Mouse (Mus musculus) forebrain, embryonic 12.5 days (tissue): ENCODE results near the gene Btbd18. TPM values are rescaled to one million over a fixed set of nuclear protein-coding genes. Genes with fewer than 3 reads are reported as not detected.

ENCODE experiments used
- ATAC-seq: fragments of 200-750 bp; cut with Nextera tagmentation; 2 replicates; pipeline ENCODE4 v1.8.0; 2017; ENCODE audit warnings: moderate TSS enrichment; ENCODE audit not compliant: low FRiP score
- H3K27ac ChIP-seq: fragments of 300-500 bp; sonication (generic); 2 replicates; pipeline ENCODE4 v1.5.1; 2016; ENCODE audit warnings: mild to moderate bottlenecking
- H3K27me3 ChIP-seq: fragments of 300-500 bp; sonication (generic); 2 replicates; pipeline ENCODE4 v1.6.1; 2016; ENCODE audit warnings: mild to moderate bottlenecking
- H3K36me3 ChIP-seq: fragments of 300-500 bp; sonication (generic); replicated peaks from 2 replicates; pipeline ENCODE4 v1.6.1; 2016; ENCODE audit warnings: mild to moderate bottlenecking
- H3K4me1 ChIP-seq: fragments of 300-500 bp; sonication (generic); 2 replicates; pipeline ENCODE4 v1.6.1; 2016
- H3K4me2 ChIP-seq: fragments of 300-500 bp; sonication (generic); 2 replicates; pipeline ENCODE4 v1.6.1; 2016; ENCODE audit warnings: mild to moderate bottlenecking, moderate library complexity
- H3K4me3 ChIP-seq: fragments of 300-500 bp; sonication (generic); replicated peaks from 2 replicates; pipeline ENCODE4 v1.5.1; 2016; ENCODE audit warnings: mild to moderate bottlenecking
- H3K9ac ChIP-seq: fragments of 300-500 bp; sonication (generic); 2 replicates; pipeline ENCODE4 v1.6.1; 2016; ENCODE audit warnings: mild to moderate bottlenecking
- H3K9me3 ChIP-seq: fragments of 300-500 bp; sonication (generic); 2 replicates; pipeline ENCODE4 v1.6.1; 2016
- WGBS: fragments of 180-500 bp; shearing (Covaris S2); methylation state at CpG from one replicate; pipeline ENCODE4 v1.1.7; 2016; 5-methylcytosine and 5-hydroxymethylcytosine counted together
- polyA plus RNA-seq: library from polyadenylated mRNA; unstranded; fragments of >200 nt; fragmentation: Nextera tagmentation; extraction: Ambion mirVana; gene quantifications from 2 replicates; pipeline ENCODE4 v1.2.1, GENCODE M21; 2016

Btbd18 gene
- polyA plus RNA-seq, 1 experiment from 2014 or later: 0.33 TPM

DNA sequence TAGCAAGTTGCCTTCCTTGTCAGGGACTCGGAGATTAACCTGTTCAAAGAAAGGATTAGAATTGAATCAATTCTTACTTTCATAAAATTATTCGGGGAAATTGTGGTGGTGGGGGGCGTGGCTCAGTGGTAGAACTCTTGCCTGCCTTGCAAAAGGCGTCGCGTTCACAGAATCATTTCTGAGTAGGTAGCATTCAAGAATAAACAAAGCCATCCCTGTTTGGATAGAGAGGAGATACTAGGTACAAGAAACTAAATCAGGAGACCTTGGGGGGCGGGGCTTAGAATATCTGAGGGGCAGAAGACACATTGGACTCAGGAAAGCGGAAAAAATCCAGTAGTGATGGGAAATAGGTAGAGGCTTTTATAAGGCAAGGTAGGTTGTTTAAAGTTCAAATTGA lies 20.1 kb downstream of the Btbd18 start, which contains the start of gene Tmx2:
Tmx2 (minus strand) TSS at position 125 of the 400 bp plus-strand sequence.
- no peak for ATAC-seq
- peaks cover 17% of the 10 kb centered on the region for H3K4me1 ChIP-seq
- H3K27me3 ChIP-seq: no peaks in the 10 kb centered on the region
- peaks cover 24% of the 10 kb centered on the region for H3K36me3 ChIP-seq
- peak within 1 kb of the TSS; percentile 85 for H3K9ac ChIP-seq
- peak within 1 kb of the TSS; percentile 80 for H3K4me2 ChIP-seq
- WGBS: 19% methylated on average over 8 of the region's 8 CpGs
- H3K4me3 ChIP-seq: peak within 1 kb of the TSS; percentile 84
- H3K9me3 ChIP-seq: no peaks in the 10 kb centered on the region
- 0 out of 2 replicates have a peak within 1 kb of the TSS, but pooled peaks have one; percentile 27 for H3K27ac ChIP-seq

DNA sequence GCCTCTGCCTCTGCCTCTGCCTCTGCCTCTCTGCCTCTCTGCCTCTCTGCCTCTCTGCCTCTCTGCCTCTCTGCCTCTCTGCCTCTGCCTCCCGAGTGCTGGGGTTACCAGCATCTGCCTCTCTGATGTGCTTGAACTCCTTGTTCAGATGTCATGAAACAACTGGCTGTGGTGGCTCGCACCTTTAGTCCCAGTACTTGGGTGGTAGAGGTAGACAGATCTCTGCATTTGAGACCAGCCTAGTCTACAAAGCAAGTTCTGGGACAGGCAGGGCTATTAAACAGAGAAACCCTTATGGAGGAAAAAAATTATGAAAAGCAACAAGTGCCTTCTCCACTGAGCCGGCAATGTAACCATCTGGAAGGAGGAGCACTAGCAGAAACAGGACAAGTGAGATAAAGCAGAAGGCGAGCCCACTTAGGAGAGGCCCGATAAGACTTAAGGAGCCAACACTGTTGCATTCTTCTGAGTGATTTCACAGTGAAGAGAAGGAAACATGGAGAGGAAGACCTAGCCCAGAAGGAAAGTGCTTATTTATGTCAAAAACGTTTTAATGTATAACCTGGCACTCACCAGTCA lies 23.8 kb downstream of the Btbd18 start:
- Histone ChIP-seq H3K36me3 (peaks cover 39% of the 10 kb centered on the region), H3K27me3 (no peaks in the 10 kb centered on the region), H3K9me3 (no peaks in the 10 kb centered on the region), H3K4me2 (no peak overlapping the region), H3K4me3 (no peak overlapping the region), H3K4me1 (peaks cover 10% of the 10 kb centered on the region), H3K9ac (no peak overlapping the region), H3K27ac (no peak overlapping the region)
- ATAC-seq: no peak
- WGBS: 88% methylated on average over 6 of the region's 6 CpGs

DNA sequence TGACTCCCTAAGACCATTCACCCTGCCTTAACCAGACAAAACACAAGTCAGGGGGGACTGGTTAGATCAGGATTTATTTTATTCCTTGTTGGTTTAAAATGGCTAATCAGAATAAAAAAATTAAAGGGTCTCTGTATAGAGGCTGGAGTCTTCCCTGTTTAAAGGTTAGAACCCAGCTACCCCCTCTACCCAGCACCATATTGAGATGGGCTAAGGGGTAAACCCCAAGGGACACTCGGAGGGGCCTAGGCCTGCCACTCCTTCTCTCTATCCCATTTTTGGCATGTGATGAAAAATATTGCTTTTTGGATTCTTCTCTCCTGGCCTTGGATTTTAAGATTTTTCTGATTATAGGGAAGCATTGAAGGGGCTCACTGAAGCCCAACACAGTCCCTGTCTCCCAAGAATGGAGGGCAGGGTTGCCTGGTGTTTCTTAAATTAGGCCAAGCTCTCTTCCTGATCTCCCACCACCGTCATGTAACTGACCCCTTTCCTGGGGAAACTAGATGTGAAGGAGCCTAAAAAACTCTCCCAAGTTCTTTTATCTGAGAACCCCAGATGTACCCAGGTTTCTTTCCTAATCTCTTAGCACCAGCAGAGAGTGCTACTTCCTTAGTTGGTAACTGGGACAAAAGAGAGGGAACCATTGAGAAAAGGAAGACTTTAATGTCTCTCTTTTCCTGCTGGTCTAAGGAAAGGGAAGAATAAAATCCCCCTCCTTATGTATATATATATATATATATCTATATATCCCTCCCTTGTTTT lies 29.4 kb downstream of the Btbd18 start:
- WGBS: 87% methylated on average over 2 of the region's 2 CpGs
- Histone ChIP-seq H3K4me3 (no peak overlapping the region), H3K4me2 (no peak overlapping the region), H3K4me1 (no peaks in the 10 kb centered on the region), H3K9ac (no peak overlapping the region), H3K36me3 (peaks cover 87% of the 10 kb centered on the region), H3K27me3 (no peaks in the 10 kb centered on the region), H3K27ac (no peak overlapping the region), H3K9me3 (no peaks in the 10 kb centered on the region)
- ATAC-seq: no peak

DNA sequence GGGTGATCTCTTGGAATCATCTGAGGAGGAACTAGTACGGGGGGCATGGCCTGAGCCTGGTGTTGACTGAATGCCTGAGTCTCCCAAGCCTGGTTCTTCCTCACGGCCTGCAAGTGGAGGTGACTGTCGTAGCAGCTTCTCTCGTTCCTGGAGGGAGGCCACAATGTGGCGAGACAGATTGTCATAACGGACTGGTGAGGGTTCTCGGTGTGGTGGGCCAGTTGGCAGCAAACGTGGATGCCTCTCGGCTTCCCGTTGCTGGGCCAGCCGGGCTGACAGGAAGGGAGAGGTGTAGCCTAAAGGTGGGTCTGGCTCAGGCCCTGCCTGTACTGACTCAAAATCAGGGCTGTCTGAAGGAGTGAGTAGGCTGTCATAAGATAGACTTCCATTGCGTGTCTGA lies 31.2 kb downstream of the Btbd18 start:
- H3K36me3 ChIP-seq: peaks cover 91% of the 10 kb centered on the region

DNA sequence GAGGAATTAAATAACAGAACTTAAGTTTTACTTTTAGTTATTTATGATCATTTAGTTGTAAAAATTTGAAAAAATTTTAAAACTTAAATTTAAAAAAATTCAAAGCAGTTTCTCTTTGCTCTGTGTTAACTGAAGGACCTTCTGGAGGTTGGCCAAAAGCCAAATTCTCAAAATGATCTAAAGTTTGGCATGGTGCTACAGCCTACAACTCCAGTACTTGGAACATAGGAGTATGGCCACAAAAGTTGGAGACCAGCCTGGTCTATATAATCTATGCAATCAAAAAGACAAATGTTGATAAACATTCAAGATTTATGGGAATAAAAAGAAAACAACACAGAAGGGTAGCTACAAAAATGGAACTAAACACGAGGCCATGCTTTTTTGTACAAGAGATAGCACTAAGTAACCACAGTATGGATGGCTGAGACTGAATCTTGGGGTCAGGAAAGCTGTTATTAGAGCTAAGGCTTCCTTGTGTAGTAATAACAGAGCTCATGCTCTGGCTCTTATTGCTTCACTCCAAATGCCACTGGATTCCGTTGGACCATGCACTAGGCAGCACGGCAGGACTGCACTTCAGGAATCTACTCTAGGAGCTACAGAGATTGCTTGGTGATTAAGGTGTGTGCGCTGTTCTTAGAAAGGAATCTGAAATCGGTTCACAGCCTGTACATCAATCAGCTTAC lies 36.3 kb downstream of the Btbd18 start:
- ATAC-seq: no peak
- H3K36me3 ChIP-seq: peaks cover 65% of the 10 kb centered on the region
- no peak overlapping the region for H3K4me2 ChIP-seq
- H3K9me3 ChIP-seq: no peaks in the 10 kb centered on the region
- 93% methylated on average over 5 of the region's 5 CpGs for WGBS
- no peaks in the 10 kb centered on the region for H3K27me3 ChIP-seq
- H3K4me3 ChIP-seq: no peak overlapping the region
- no peak overlapping the region for H3K27ac ChIP-seq
- H3K4me1 ChIP-seq: no peaks in the 10 kb centered on the region
- no peak overlapping the region for H3K9ac ChIP-seq

More for the DNA sequence above, 31.2 kb downstream of the Btbd18 start:
- Histone ChIP-seq H3K9ac (no peak overlapping the region), H3K9me3 (no peaks in the 10 kb centered on the region), H3K27ac (no peak overlapping the region), H3K4me1 (no peaks in the 10 kb centered on the region), H3K4me3 (no peak overlapping the region), H3K4me2 (no peak overlapping the region), H3K27me3 (no peaks in the 10 kb centered on the region)
- 92% methylated on average over 12 of the region's 12 CpGs for WGBS
- ATAC-seq: no peak

DNA sequence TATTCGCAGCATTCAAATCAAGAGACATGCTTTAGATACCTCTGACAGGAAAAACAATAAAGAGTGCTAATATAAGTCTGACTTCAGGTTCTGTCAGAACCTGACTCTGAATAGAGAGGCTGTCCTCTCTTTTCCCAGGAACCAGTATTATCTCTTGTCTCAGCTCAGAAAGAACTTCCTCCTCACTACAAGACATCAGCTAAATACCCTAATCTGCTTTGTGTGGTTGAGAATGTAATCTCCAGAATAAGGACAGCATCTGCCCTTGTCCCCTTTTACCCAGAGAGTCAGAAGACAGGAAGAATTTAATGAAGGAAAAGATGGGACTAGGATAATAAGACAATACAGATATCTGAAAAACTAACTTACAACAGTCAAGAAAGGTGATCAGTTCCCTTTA lies 44.6 kb downstream of the Btbd18 start:
- Histone ChIP-seq H3K4me2 (no peak overlapping the region), H3K9ac (no peak overlapping the region), H3K4me1 (peaks cover 13% of the 10 kb centered on the region), H3K27me3 (no peaks in the 10 kb centered on the region), H3K4me3 (no peak overlapping the region), H3K9me3 (no peaks in the 10 kb centered on the region), H3K36me3 (peaks cover 28% of the 10 kb centered on the region), H3K27ac (no peak overlapping the region)
- 92% methylated on average over 1 of the region's 1 CpGs for WGBS
- no peak for ATAC-seq

DNA sequence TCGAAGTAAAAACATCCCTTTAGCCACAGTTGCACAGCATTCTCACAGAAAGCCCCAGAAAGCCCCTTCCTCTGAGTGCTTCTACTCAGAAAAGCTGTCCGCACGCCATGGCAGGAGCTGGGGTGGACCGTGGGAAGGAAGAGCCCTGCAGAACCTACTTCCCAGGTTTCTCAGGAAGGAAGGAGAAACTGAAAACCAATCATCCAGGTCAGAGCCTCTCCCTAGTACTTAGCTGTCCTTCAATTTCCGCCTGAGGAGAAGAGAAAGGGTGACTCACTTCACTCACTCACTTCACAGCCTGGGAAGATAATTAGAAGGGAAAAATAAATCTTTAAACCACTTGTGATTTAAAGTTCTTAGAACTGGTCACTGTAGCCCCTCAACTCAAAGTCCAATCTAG lies 45.5 kb downstream of the Btbd18 start:
- H3K9ac ChIP-seq: no peak overlapping the region
- H3K27ac ChIP-seq: no peak overlapping the region
- WGBS: 74% methylated on average over 5 of the region's 5 CpGs
- H3K9me3 ChIP-seq: no peaks in the 10 kb centered on the region
- H3K4me2 ChIP-seq: no peak overlapping the region
- H3K4me3 ChIP-seq: no peak overlapping the region
- peaks cover 32% of the 10 kb centered on the region for H3K36me3 ChIP-seq
- ATAC-seq: no peak
- peaks cover 19% of the 10 kb centered on the region for H3K4me1 ChIP-seq
- no peaks in the 10 kb centered on the region for H3K27me3 ChIP-seq

DNA sequence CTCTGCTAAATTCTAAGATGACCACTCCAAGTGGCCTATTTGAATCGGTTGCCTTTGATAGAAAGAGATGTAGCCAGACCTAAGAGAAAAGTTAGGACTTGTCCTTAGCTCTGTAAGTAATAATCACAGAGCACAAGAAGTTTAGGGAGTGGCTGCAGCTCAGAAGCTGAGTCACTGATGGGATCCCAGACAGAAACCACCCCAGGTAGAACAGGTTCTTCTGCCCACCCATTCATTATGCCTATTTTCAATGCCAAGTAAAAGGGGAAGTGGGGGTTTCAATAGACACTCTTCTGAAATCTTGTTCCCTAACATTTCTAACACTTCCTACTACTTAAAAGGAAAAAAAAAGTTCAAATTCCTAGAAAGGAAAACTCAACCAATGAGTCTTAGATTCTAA lies 46.4 kb downstream of the Btbd18 start:
- Histone ChIP-seq H3K9me3 (no peaks in the 10 kb centered on the region), H3K4me1 (peaks cover 22% of the 10 kb centered on the region), H3K9ac (no peak overlapping the region), H3K4me2 (no peak overlapping the region), H3K27me3 (no peaks in the 10 kb centered on the region), H3K4me3 (no peak overlapping the region), H3K36me3 (peaks cover 39% of the 10 kb centered on the region), H3K27ac (no peak overlapping the region)
- no peak for ATAC-seq
- WGBS: 86% methylated on average over 1 of the region's 1 CpGs

DNA sequence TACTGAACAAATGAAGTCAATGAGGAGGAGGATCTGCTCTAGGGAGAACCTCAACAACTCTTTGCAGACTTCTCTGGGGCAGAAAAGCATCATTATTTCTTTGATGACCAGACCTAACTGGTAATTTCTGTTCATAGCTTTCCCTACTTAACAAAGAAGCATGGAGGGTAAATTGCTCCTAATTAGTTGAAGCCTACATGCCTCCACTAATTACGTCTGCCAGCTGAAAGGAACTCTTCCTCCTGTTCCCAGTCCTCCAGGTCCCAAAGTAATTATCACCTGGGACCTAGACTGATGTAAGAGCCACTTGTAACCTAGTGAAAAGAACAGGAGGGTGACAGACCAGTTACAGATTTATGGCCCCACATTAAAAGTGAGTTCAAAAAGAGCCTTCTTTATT lies 48.6 kb downstream of the Btbd18 start:
- peak; percentile 68; the same call in 1 of the 2 replicates for ATAC-seq
- WGBS: 38% methylated on average over 1 of the region's 1 CpGs
- Histone ChIP-seq H3K27me3 (no peaks in the 10 kb centered on the region), H3K9ac (no peak overlapping the region), H3K27ac (peak overlapping the region; percentile 57), H3K9me3 (no peaks in the 10 kb centered on the region), H3K4me1 (peaks cover 29% of the 10 kb centered on the region), H3K36me3 (peaks cover 38% of the 10 kb centered on the region), H3K4me3 (no peak overlapping the region), H3K4me2 (no peak overlapping the region)

DNA sequence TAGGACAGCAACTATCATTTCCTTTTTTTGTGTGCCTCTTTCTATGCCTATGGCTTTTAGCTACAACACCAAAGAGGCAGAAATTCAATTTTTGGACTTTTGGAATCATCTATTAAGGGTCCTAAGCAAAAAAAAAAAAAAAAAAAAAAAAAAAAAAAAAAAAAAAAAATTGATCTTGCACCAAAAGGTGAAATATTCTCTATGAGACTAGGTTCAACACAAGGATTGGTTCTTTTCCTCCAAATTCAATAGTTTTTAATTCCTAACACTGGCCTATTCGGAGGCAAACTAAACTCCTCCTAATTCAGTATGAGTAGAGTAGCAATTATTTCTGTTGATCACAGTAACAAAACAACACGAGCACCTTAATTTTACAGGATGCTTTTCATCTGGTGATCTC lies 53.0 kb downstream of the Btbd18 start:
- H3K4me3 ChIP-seq: no peak overlapping the region
- H3K36me3 ChIP-seq: peaks cover 26% of the 10 kb centered on the region
- H3K4me2 ChIP-seq: no peak overlapping the region
- 84% methylated on average over 2 of the region's 2 CpGs for WGBS
- no peak overlapping the region for H3K9ac ChIP-seq
- H3K27ac ChIP-seq: no peak overlapping the region
- H3K9me3 ChIP-seq: no peaks in the 10 kb centered on the region
- ATAC-seq: no peak
- H3K27me3 ChIP-seq: no peaks in the 10 kb centered on the region
- H3K4me1 ChIP-seq: peaks cover 47% of the 10 kb centered on the region

DNA sequence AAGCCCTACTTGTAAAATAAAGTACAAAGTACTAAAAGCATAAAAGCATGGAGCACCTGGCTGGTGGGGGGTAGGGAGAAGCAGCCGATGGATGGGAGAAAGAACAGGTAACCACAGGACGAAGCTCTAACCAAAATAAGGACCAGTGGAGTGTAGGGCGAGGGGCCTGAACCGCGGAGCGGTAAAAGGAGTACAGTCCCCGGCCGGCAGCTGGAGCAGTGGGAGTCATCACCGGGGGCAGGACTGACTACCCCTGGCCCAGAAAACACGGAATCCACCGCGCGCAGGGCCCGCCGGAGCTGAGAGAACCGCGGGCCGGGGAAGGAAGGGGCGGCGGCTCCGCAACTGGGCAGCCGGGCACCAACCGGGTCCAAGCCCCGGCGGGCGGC lies 55.5 kb downstream of the Btbd18 start:
- H3K9me3 ChIP-seq: no peaks in the 10 kb centered on the region
- under 1% methylated on average over 16 of the region's 26 CpGs for WGBS
- H3K4me2 ChIP-seq: peak overlapping the region; percentile 73
- peak; percentile 18; the same call in 1 of the 2 replicates for ATAC-seq
- peaks cover 29% of the 10 kb centered on the region for H3K4me1 ChIP-seq
- H3K36me3 ChIP-seq: peaks cover 15% of the 10 kb centered on the region
- peak overlapping the region; percentile 96 for H3K9ac ChIP-seq
- peak overlapping the region; percentile 98 for H3K27ac ChIP-seq
- H3K4me3 ChIP-seq: peak overlapping the region; percentile 93
- H3K27me3 ChIP-seq: no peaks in the 10 kb centered on the region

DNA sequence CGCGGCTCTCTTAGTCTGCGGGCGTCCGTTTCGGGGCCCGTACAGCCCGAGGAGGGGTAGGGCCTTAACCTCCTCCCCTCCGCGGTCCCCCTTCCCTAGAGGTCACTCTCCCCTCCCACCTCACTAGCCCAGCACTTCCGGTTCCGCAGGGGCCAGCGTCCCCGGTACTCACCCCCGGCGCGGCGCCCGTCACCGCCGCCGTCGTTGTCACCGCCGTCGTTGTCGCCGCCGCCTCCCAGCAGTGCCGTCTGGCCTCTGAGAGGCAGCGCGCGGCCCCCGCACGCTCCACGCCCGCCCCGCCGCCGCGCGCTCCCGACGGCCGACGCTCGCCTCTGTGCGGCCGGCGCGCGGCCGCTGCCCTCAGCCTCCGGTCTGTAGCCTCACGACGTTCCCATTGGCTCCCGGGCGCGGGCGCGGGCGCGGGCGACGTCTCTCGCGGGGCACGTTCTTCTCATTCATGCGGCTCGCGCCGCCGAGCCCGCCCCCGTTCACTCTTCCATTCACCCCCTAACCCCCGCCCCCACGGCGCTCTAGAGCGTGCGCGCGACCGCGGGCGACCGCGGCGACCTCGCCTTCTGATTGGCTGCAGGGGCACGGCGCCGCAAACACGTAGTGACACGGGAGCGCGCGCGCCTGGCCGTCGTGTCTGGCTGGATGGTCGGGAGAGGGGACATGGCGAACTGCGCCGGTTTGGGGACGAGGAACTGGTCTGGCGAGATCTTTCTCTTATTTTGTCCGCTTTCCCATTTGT lies 56.1 kb downstream of the Btbd18 start, which contains the start of gene Zdhhc5:
Zdhhc5 (minus strand) TSS at position 370 of the 751 bp plus-strand sequence.
- Histone ChIP-seq H3K27ac (peak within 1 kb of the TSS; percentile 98), H3K9me3 (no peaks in the 10 kb centered on the region), H3K36me3 (peaks cover 11% of the 10 kb centered on the region), H3K9ac (peak within 1 kb of the TSS; percentile 96), H3K4me1 (peaks cover 25% of the 10 kb centered on the region), H3K27me3 (no peaks in the 10 kb centered on the region), H3K4me2 (peak within 1 kb of the TSS; percentile 79), H3K4me3 (peak within 1 kb of the TSS; percentile 93)
- WGBS: 0% methylated on average over 89 of the region's 107 CpGs
- peak; percentile 97 for ATAC-seq
